Mouse (Mus musculus) cerebellum, adult 11-12 months (tissue): ENCODE data around the gene H2-M3.
"Not testable (repeated sequence)": the region's sequence is repeated elsewhere in the genome, so short reads cannot be mapped to it uniquely, and the experiment has no call there.

ENCODE experiments used
- DNase-seq: peaks from one replicate; pipeline ENCODE4 v3.0.0; 2022

Gene H2-M3

GRCm38 (mm10) chr17:37270058-37270701, at the start of gene H2-M3:
Gene H2-M3, plus strand, starts transcription at chr17:37270220.
- DNase-seq = peak; percentile 33

- DNase-seq = no peak
These were observed 48.1 kb upstream of the H2-M3 start for GRCm38 (mm10) chr17:37221879-37222278.

GRCm38 (mm10) chr17:37237230-37237629, 32.8 kb upstream of the H2-M3 start, which contains the start of gene Olfr97:
Gene Olfr97, minus strand, starts transcription at chr17:37237330.
- DNase-seq = not testable (repeated sequence)

GRCm38 (mm10) chr17:37242198-37242597, 27.8 kb upstream of the H2-M3 start:
- DNase-seq = no peak

- peak; percentile 3 for DNase-seq
These were observed 23.3 kb upstream of the H2-M3 start for GRCm38 (mm10) chr17:37246715-37247114.

- DNase-seq = no peak
These were observed 20.6 kb upstream of the H2-M3 start for GRCm38 (mm10) chr17:37249460-37249859.

- no peak for DNase-seq
These were observed 19.5 kb upstream of the H2-M3 start for GRCm38 (mm10) chr17:37250544-37250943.

- DNase-seq = no peak
These were observed 6.4 kb upstream of the H2-M3 start, which contains the start of gene Olfr98 for GRCm38 (mm10) chr17:37263626-37264025. Gene Olfr98, minus strand, starts transcription at chr17:37263749.

- DNase-seq = no peak
These were observed 677 bp downstream of the H2-M3 start for GRCm38 (mm10) chr17:37270702-37271092.

- no peak for DNase-seq
These were observed 5.7 kb downstream of the H2-M3 start for GRCm38 (mm10) chr17:37275626-37276248.

GRCm38 (mm10) chr17:37276573-37276972, 6.6 kb downstream of the H2-M3 start:
- DNase-seq = no peak

GRCm38 (mm10) chr17:37280331-37280730, 10.3 kb downstream of the H2-M3 start:
- DNase-seq = no peak

- no peak for DNase-seq
These were observed 13.3 kb downstream of the H2-M3 start, which contains the start of gene Olfr99 for GRCm38 (mm10) chr17:37283360-37283759. Gene Olfr99, minus strand, starts transcription at chr17:37283460.

- DNase-seq = no peak
These were observed 34.2 kb downstream of the H2-M3 start, which contains the start of gene Olfr101 for GRCm38 (mm10) chr17:37304213-37304612. Gene Olfr101, minus strand, starts transcription at chr17:37304313.

GRCm38 (mm10) chr17:37308483-37308882, 38.5 kb downstream of the H2-M3 start:
- no peak for DNase-seq

- DNase-seq = no peak
These were observed 40.2 kb downstream of the H2-M3 start for GRCm38 (mm10) chr17:37310146-37310699.

- DNase-seq = no peak
These were observed 46.9 kb downstream of the H2-M3 start, which contains the start of gene Olfr102 for GRCm38 (mm10) chr17:37316954-37317353. Gene Olfr102, minus strand, starts transcription at chr17:37317054.
